Mouse (Mus musculus) olfactory bulb, adult 2 months (tissue): ENCODE data around the gene Tprkb. TPM values are rescaled to one million over a fixed set of nuclear protein-coding genes. Genes with fewer than 3 reads are reported as not detected.
"Not testable (repeated sequence)": the region's sequence is repeated elsewhere in the genome, so short reads cannot be mapped to it uniquely, and the experiment has no call there.

Source experiments
- H3K27ac ChIP-seq: fragments of 200-500 bp; 2 replicates; pipeline ENCODE4 v1.5.1; 2012; ENCODE audit warnings: low read depth, low read length; ENCODE audit not compliant: insufficient read depth
- H3K4me1 ChIP-seq: fragments of 200-500 bp; 2 replicates; pipeline ENCODE4 v1.6.1; 2012; ENCODE audit warnings: low read length; ENCODE audit not compliant: control insufficient read depth, insufficient read depth
- H3K4me3 ChIP-seq: fragments of 200-500 bp; 2 replicates; pipeline ENCODE4 v1.5.1; 2012; ENCODE audit warnings: mild to moderate bottlenecking, low read depth, low read length, moderate library complexity; ENCODE audit not compliant: insufficient read depth
- CTCF ChIP-seq: fragments of 200-500 bp; IDR thresholded peaks from 2 replicates; pipeline ENCODE4 v1.5.1; 2012; ENCODE audit warnings: low read depth, mild to moderate bottlenecking, low read length, moderate library complexity; ENCODE audit not compliant: insufficient read depth
- POLR2A ChIP-seq: fragments of 200-500 bp; IDR thresholded peaks from 2 replicates; pipeline ENCODE4 v1.6.1; 2012; ENCODE audit warnings: mild to moderate bottlenecking, low read depth, low read length, moderate library complexity; ENCODE audit not compliant: insufficient read depth
- WGBS: fragments of 180-500 bp; shearing (Covaris S2); methylation state at CpG from one replicate; pipeline ENCODE4 v1.1.7; 2018; 5-methylcytosine and 5-hydroxymethylcytosine counted together
- polyA plus RNA-seq: library from polyadenylated mRNA; stranded (reverse); fragments of >200 nt; gene quantifications from 2 replicates; pipeline ENCODE4 v1.2.4, GENCODE M21; 2012; ENCODE audit warnings: low replicate concordance; ENCODE audit not compliant: missing spikeins, insufficient read depth, insufficient read length

The Tprkb gene
- polyA plus RNA-seq, 1 experiment, result not detected

- Histone ChIP-seq H3K27ac (no peak overlapping the region), H3K4me1 (no peaks in the 10 kb centered on the region), H3K4me3 (no peak overlapping the region)
- TF ChIP-seq POLR2A (no peak), CTCF (no peak)
- WGBS, result 87% methylated on average over 1 of the region's 1 CpGs
Measured at GRCm38 (mm10) chr6:85884311-85884710, 27.4 kb upstream of the Tprkb start.

DNA sequence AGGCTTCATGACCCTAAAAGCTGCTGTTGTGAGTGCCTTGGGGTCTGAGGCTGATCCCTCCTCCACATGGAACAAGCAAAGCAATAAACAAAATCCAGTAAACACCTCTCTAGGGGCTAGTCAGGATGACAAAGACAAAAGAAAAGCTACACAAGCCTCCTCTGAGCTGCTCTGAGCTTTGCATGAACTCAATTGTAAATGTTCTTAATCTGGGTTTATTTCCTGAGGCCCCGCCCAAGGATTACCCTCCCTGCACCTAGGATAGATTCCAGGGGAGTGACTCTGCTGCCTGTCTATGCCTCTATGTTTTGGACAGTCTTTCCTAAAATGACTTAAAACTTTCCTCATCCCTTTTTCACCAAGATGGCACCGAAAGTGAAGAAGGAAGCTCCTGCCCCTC lies 22.7 kb upstream of the Tprkb start:
- Histone ChIP-seq H3K4me3 (no peak overlapping the region), H3K4me1 (no peaks in the 10 kb centered on the region), H3K27ac (no peak overlapping the region)
- 95% methylated on average over 2 of the region's 2 CpGs for WGBS
- TF ChIP-seq CTCF, result no peak
- TF ChIP-seq POLR2A, result no peak

- not testable (repeated sequence) for H3K4me1 ChIP-seq
- WGBS, result 70% methylated on average over 25 of the region's 25 CpGs
Measured at GRCm38 (mm10) chr6:85895061-85895648, 16.5 kb upstream of the Tprkb start.

GRCm38 (mm10) chr6:85898596-85899475 lies 12.8 kb upstream of the Tprkb start:
- H3K4me1 ChIP-seq, H3K4me3 ChIP-seq, H3K27ac ChIP-seq: not testable (repeated sequence)
- 72% methylated on average over 7 of the region's 8 CpGs for WGBS

More at GRCm38 (mm10) chr6:85895061-85895648, 16.5 kb upstream of the Tprkb start:
- H3K4me3 ChIP-seq, H3K27ac ChIP-seq: not testable (repeated sequence)

DNA sequence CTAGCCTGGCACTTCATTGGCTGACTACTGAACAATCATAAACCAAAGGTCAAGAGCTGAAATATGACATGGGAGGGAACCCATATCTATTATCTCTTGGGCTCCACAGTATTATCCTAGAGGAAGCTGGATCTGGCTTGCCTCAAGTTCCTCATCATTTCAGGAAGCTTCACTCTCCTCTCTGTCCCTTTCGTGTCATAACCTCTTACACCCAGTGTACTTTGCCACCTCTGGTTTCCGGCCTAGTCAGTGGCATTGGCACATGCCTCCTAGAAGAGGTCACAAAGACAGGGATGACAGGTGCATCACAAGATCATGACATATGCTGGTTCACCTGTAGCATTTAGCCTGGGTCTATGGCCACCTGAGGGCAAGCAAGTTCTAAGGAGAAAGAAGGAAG lies 9.4 kb upstream of the Tprkb start:
- 97% methylated on average over 2 of the region's 2 CpGs for WGBS
- TF ChIP-seq POLR2A (no peak), CTCF (no peak)

GRCm38 (mm10) chr6:85904642-85905061 lies 7.0 kb upstream of the Tprkb start, which contains the start of gene Nat8f4:
TSS of gene Nat8f4 (minus strand) at chr6:85904884.
- Histone ChIP-seq H3K4me3 (peak within 1 kb of the TSS; percentile 57), H3K4me1 (peaks cover 11% of the 10 kb centered on the region)
- TF ChIP-seq CTCF, result peak; percentile 86
- H3K27ac ChIP-seq, result not testable (repeated sequence)
- WGBS, result 9% methylated on average over 20 of the region's 20 CpGs

More for the DNA sequence above, 9.4 kb upstream of the Tprkb start:
- Histone ChIP-seq H3K4me1 (peaks cover 6% of the 10 kb centered on the region; the same call in 1 of the 2 replicates), H3K27ac (no peak overlapping the region), H3K4me3 (no peak overlapping the region)

GRCm38 (mm10) chr6:85906911-85907351 lies 4.7 kb upstream of the Tprkb start:
- Histone ChIP-seq H3K27ac (peak overlapping the region; percentile 69), H3K4me1 (peaks cover 11% of the 10 kb centered on the region)
- 33% methylated on average over 2 of the region's 2 CpGs for WGBS
- not testable (repeated sequence) for H3K4me3 ChIP-seq

DNA sequence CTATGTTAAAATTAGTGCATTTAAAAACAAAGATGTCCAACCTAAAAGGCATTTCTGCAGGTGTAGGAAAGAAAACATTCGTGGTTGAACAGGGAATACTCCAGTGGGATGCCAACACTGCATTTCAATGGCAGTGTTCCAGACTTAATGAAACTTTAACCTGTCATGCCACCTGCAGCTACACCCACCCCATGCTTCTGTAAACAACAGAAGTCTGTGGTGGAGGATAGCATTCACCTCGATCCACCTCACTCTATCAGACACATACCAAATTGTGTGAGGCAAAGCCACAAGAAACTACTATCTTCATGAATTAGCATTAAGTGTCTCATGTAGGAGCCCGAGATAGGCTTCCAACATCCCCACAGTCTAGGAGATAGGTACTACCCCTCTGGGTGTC lies 3.3 kb upstream of the Tprkb start:
- peaks cover 11% of the 10 kb centered on the region for H3K4me1 ChIP-seq

DNA sequence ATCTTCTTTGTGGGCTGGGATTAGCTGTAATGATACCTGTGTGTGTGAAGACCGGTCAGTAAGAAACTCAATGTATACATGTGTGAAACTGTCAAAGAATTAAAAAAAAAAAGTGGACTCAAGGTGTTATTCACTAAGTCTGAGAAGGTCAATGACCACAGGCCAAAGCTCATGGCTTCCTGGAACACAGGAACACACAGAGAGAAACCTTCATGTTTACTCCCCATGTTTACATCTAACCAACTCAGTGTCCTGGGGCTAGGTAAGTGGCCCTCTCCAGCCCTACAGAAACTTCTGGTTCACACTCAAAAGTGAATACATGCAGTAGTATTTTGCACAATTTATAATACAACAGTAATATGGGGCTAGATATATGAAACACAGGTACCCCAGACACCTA lies 2.0 kb upstream of the Tprkb start:
- Histone ChIP-seq H3K4me3 (no peak overlapping the region), H3K27ac (no peak overlapping the region), H3K4me1 (peaks cover 11% of the 10 kb centered on the region)
- TF ChIP-seq POLR2A (no peak), CTCF (no peak)
- 95% methylated on average over 1 of the region's 1 CpGs for WGBS

More for the DNA sequence above, 3.3 kb upstream of the Tprkb start:
- no peak overlapping the region for H3K27ac ChIP-seq
- 79% methylated on average over 3 of the region's 3 CpGs for WGBS
- no peak overlapping the region for H3K4me3 ChIP-seq
- no peak for TF ChIP-seq POLR2A
- TF ChIP-seq CTCF, result no peak
